Mouse (Mus musculus) layer of hippocampus, adult 18-20 months (tissue): ENCODE measurements around the gene Kcnmb1. TPM values are rescaled to one million over a fixed set of nuclear protein-coding genes. Genes with fewer than 3 reads are reported as not detected.

Source experiments
- DNase-seq, 2 experiments: peaks; one replicate each; pipeline ENCODE4 v3.0.0; 2022; ENCODE audit warnings: low spot score in 2 of 2
- total RNA-seq, 2 experiments: library from RNA; stranded (reverse); gene quantifications; 2 replicates each; pipeline ENCODE4 v1.2.3; 2021

Kcnmb1 gene
- total RNA-seq, 2 experiments from 2014 or later, result 0.27 to 0.28 TPM

GRCm38 (mm10) chr11:33998244-33998643 is 35.4 kb downstream of the Kcnmb1 start:
- no peak for DNase-seq

DNA sequence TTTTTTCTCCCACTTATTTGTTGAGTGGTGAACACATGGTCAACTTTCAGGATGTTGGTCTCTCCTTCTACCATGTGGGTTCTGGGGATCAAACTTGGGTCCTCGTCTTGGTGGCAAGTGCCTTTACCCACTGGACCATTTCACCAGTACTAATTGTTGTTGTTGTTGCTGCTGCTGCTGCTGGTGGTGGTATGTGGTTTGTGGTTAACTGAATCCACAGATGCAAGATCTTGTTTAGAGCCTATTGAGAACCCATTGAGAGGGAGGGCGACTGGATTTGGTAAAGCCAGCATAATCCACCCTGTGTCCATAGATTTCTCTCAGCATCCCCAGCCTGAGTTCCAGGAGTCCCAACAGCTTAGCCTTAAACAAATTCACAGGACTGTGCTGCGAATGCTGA is 37.6 kb downstream of the Kcnmb1 start:
- no peak for DNase-seq

- peak; percentile 16 to 72 for DNase-seq
These were observed 39.3 kb downstream of the Kcnmb1 start for GRCm38 (mm10) chr11:34001938-34002592.

DNA sequence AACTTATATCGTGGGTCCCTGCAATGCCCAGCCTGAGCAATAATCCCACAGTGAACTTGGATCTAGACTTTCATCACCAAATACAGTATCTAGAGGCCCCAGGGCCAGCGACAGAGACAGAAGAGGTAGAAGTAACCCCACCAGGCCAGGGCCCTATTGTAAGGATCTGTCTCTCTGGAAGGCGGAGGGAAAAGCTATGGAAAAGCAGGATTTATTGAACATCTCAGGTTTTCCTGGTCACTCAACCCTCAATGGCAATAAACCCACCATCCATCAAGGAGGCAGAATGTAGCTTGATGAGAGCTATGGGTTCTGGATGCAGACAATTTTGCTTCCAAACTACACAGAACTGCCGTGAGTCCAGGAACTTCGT is 39.8 kb downstream of the Kcnmb1 start:
- no peak for DNase-seq

GRCm38 (mm10) chr11:34007616-34008015 is 44.8 kb downstream of the Kcnmb1 start:
- DNase-seq, result no peak

- no peak for DNase-seq
These were observed 45.4 kb downstream of the Kcnmb1 start for GRCm38 (mm10) chr11:34008214-34008613.

GRCm38 (mm10) chr11:34008702-34009101 is 45.9 kb downstream of the Kcnmb1 start:
- DNase-seq, result peak; percentile 9 to 71

GRCm38 (mm10) chr11:34009316-34010087 is 46.7 kb downstream of the Kcnmb1 start:
- no peak for DNase-seq

GRCm38 (mm10) chr11:34010133-34010858 is 47.5 kb downstream of the Kcnmb1 start:
- no peak for DNase-seq

- DNase-seq, result no peak
These were observed 48.0 kb downstream of the Kcnmb1 start for GRCm38 (mm10) chr11:34010859-34011172.

GRCm38 (mm10) chr11:34012007-34012652 is 49.3 kb downstream of the Kcnmb1 start:
- DNase-seq, result no peak

Other genes starting within 250 kb of the Kcnmb1 start
- 10 to 100 TPM; 20.3 to 24.2 TPM for gene Kcnip1, start 30.1 kb downstream of the Kcnmb1 start, total RNA-seq
- gene Lcp2, start 83.9 kb downstream of the Kcnmb1 start, total RNA-seq, result 1 to 10 TPM; 2.9 to 3.7 TPM
- gene 4930469K13Rik, start 135.5 kb downstream of the Kcnmb1 start, total RNA-seq, result not detected
- not detected for gene Foxi1, start 245.1 kb downstream of the Kcnmb1 start, total RNA-seq